Mouse (Mus musculus) intestine, postnatal 0 days (tissue): Measurements from ENCODE around the gene 1700057G04Rik. TPM values are rescaled to one million over a fixed set of nuclear protein-coding genes. Genes with fewer than 3 reads are reported as not detected.

Experiments
- ATAC-seq: fragments of 200-750 bp; cut with Nextera tagmentation; 2 replicates; pipeline ENCODE4 v1.8.0; 2017; ENCODE audit warnings: mild to moderate bottlenecking, moderate TSS enrichment, moderate library complexity
- H3K27ac ChIP-seq: fragments of 300-500 bp; sonication (generic); 2 replicates; pipeline ENCODE4 v1.5.1; 2014; ENCODE audit warnings: mild to moderate bottlenecking, low read depth, low read length, moderate library complexity
- H3K27me3 ChIP-seq: fragments of 300-500 bp; sonication (generic); replicated peaks from 2 replicates; pipeline ENCODE4 v1.6.1; 2014; ENCODE audit warnings: low read length, mixed read lengths; ENCODE audit not compliant: control insufficient read depth, insufficient read depth
- H3K36me3 ChIP-seq: fragments of 300-500 bp; sonication (generic); 2 replicates; pipeline ENCODE4 v1.6.1; 2014; ENCODE audit warnings: mild to moderate bottlenecking, moderate library complexity; ENCODE audit not compliant: control insufficient read depth, insufficient read depth
- H3K4me1 ChIP-seq: fragments of 300-500 bp; sonication (generic); replicated peaks from 2 replicates; pipeline ENCODE4 v1.6.1; 2014; ENCODE audit warnings: antibody characterized with exemption, low read length, mixed read lengths; ENCODE audit not compliant: control insufficient read depth, insufficient read depth
- H3K4me2 ChIP-seq: fragments of 300-500 bp; sonication (generic); replicated peaks from 2 replicates; pipeline ENCODE4 v1.6.1; 2014; ENCODE audit warnings: low read depth, mild to moderate bottlenecking, moderate library complexity
- H3K4me3 ChIP-seq: fragments of 300-500 bp; sonication (generic); 2 replicates; pipeline ENCODE4 v1.5.1; 2014; ENCODE audit warnings: low read depth, low read length
- H3K9ac ChIP-seq: fragments of 300-500 bp; sonication (generic); 2 replicates; pipeline ENCODE4 v1.6.1; 2014; ENCODE audit warnings: mild to moderate bottlenecking, low read depth, low read length
- H3K9me3 ChIP-seq: fragments of 300-500 bp; sonication (generic); 2 replicates; pipeline ENCODE4 v1.6.1; 2016; ENCODE audit warnings: mixed run types; ENCODE audit not compliant: control insufficient read depth
- CTCF ChIP-seq: sonication (generic); IDR thresholded peaks from 2 replicates; pipeline ENCODE4 v1.5.1; 2016; ENCODE audit warnings: low read depth, mild to moderate bottlenecking, control low read depth, antibody characterized with exemption, moderate library complexity
- WGBS: fragments of 180-500 bp; shearing (Covaris S2); extraction: QIAGEN DNeasy Blood & Tissue Kit; methylation state at CpG from one replicate; pipeline ENCODE4 v1.1.7; 2014; 5-methylcytosine and 5-hydroxymethylcytosine counted together
- polyA plus RNA-seq: library from polyadenylated mRNA; unstranded; fragments of >200 nt; fragmentation: Nextera tagmentation; extraction: Ambion mirVana; gene quantifications from 2 replicates; pipeline ENCODE4 v1.2.1, GENCODE M21; 2015

1700057G04Rik gene
- polyA plus RNA-seq, 1 experiment from 2014 or later, result not detected

GRCm38 (mm10) chr9:92280048-92280447, 29.1 kb upstream of the 1700057G04Rik start:
- H3K36me3 ChIP-seq, result no peaks in the 10 kb centered on the region
- no peaks in the 10 kb centered on the region; the same call in 1 of the 2 replicates for H3K4me1 ChIP-seq
- no peak for ATAC-seq
- TF ChIP-seq CTCF, result no peak
- no peak overlapping the region for H3K9ac ChIP-seq
- H3K27me3 ChIP-seq, result no peaks in the 10 kb centered on the region
- WGBS, result 79% methylated on average over 1 of the region's 1 CpGs
- no peak overlapping the region for H3K4me3 ChIP-seq
- no peak overlapping the region for H3K4me2 ChIP-seq
- H3K27ac ChIP-seq, result no peak overlapping the region
- no peaks in the 10 kb centered on the region for H3K9me3 ChIP-seq

- no peak overlapping the region for H3K9ac ChIP-seq
- no peak for ATAC-seq
- H3K36me3 ChIP-seq, result no peaks in the 10 kb centered on the region
- TF ChIP-seq CTCF, result no peak
- 68% methylated on average over 7 of the region's 7 CpGs for WGBS
- H3K4me1 ChIP-seq, result no peaks in the 10 kb centered on the region
- H3K27me3 ChIP-seq, result no peaks in the 10 kb centered on the region
- H3K4me3 ChIP-seq, result no peak overlapping the region
- no peak overlapping the region for H3K27ac ChIP-seq
- no peak overlapping the region for H3K4me2 ChIP-seq
- H3K9me3 ChIP-seq, result no peaks in the 10 kb centered on the region
Measured at GRCm38 (mm10) chr9:92282563-92283171, 26.5 kb upstream of the 1700057G04Rik start.

GRCm38 (mm10) chr9:92289675-92290074, 19.5 kb upstream of the 1700057G04Rik start:
- Histone ChIP-seq H3K4me3 (no peak overlapping the region), H3K9ac (no peak overlapping the region), H3K27me3 (no peaks in the 10 kb centered on the region), H3K4me2 (no peak overlapping the region), H3K9me3 (no peaks in the 10 kb centered on the region), H3K4me1 (no peaks in the 10 kb centered on the region), H3K36me3 (no peaks in the 10 kb centered on the region), H3K27ac (no peak overlapping the region)
- no peak for TF ChIP-seq CTCF
- ATAC-seq, result no peak
- WGBS, result 64% methylated on average over 3 of the region's 3 CpGs

GRCm38 (mm10) chr9:92292169-92292568, 17.0 kb upstream of the 1700057G04Rik start:
- no peak for TF ChIP-seq CTCF
- Histone ChIP-seq H3K27ac (no peak overlapping the region), H3K9me3 (no peaks in the 10 kb centered on the region), H3K27me3 (no peaks in the 10 kb centered on the region), H3K4me2 (no peak overlapping the region), H3K36me3 (no peaks in the 10 kb centered on the region), H3K9ac (no peak overlapping the region), H3K4me3 (no peak overlapping the region), H3K4me1 (no peaks in the 10 kb centered on the region)
- no peak for ATAC-seq
- 81% methylated on average over 2 of the region's 2 CpGs for WGBS

GRCm38 (mm10) chr9:92292922-92293321, 16.3 kb upstream of the 1700057G04Rik start:
- WGBS, result 70% methylated on average over 3 of the region's 3 CpGs
- H3K9ac ChIP-seq, result no peak overlapping the region
- no peak for ATAC-seq
- no peak for TF ChIP-seq CTCF
- no peak overlapping the region for H3K4me3 ChIP-seq
- H3K4me2 ChIP-seq, result no peak overlapping the region
- no peak overlapping the region for H3K27ac ChIP-seq
- H3K9me3 ChIP-seq, result no peaks in the 10 kb centered on the region
- H3K27me3 ChIP-seq, result no peaks in the 10 kb centered on the region
- no peaks in the 10 kb centered on the region for H3K36me3 ChIP-seq
- H3K4me1 ChIP-seq, result no peaks in the 10 kb centered on the region

- no peaks in the 10 kb centered on the region for H3K4me1 ChIP-seq
- no peak for TF ChIP-seq CTCF
- no peak overlapping the region for H3K9ac ChIP-seq
- no peak overlapping the region for H3K4me2 ChIP-seq
- H3K27ac ChIP-seq, result no peak overlapping the region
- no peaks in the 10 kb centered on the region for H3K9me3 ChIP-seq
- peak; percentile 94 for ATAC-seq
- H3K27me3 ChIP-seq, result no peaks in the 10 kb centered on the region
- WGBS, result 38% methylated on average over 2 of the region's 2 CpGs
- H3K4me3 ChIP-seq, result no peak overlapping the region
- H3K36me3 ChIP-seq, result no peaks in the 10 kb centered on the region
Measured at GRCm38 (mm10) chr9:92293560-92294548, 15.3 kb upstream of the 1700057G04Rik start.
